Mouse (Mus musculus) inflammation-experienced regulatory T-cells, adult 16 weeks (primary cell): Measurements from ENCODE around the gene Nr1i3. TPM values are rescaled to one million over a fixed set of nuclear protein-coding genes. Genes with fewer than 3 reads are reported as not detected.

Source experiments
- polyA plus RNA-seq: library from polyadenylated mRNA; unstranded; fragments of 100-300 nt; shearing (Covaris generic); gene quantifications from one replicate; pipeline ENCODE4 v1.2.1, GENCODE M21; 2017

Gene Nr1i3
- polyA plus RNA-seq, result 0.15 TPM

DNA sequence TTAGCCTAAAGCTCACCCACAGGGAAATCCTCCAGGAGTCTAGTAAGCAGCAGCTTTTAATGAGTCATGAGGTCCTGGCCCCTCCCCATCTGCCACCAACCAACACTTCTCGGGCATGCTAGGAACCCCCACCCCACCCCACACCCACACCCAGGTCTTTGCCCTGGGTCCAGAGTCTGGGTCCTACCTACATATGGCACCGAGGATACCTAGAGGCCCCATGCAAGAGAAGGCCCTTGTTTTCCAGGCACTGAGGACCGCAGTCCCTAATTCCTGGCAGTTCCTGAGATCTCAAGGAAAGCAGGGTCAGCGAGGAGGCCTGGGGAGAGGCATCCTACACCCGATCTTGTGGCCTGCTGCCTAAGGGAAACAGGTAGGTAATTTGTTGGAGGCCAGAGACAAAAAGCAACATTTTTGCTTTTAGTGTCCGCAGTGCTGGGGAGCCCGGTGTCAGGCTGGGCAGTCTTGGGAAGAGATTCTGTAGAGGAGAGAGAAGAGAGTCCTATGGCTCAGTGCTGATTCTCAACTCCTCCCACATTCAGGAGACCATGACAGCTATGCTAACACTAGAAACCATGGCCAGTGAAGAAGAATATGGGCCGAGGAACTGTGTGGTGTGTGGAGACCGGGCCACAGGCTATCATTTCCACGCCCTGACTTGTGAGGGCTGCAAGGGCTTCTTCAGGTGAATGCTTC, at the start of gene Nr1i3:
Nr1i3 (plus strand) TSS at position 170 of the 696 bp plus-strand sequence.

DNA sequence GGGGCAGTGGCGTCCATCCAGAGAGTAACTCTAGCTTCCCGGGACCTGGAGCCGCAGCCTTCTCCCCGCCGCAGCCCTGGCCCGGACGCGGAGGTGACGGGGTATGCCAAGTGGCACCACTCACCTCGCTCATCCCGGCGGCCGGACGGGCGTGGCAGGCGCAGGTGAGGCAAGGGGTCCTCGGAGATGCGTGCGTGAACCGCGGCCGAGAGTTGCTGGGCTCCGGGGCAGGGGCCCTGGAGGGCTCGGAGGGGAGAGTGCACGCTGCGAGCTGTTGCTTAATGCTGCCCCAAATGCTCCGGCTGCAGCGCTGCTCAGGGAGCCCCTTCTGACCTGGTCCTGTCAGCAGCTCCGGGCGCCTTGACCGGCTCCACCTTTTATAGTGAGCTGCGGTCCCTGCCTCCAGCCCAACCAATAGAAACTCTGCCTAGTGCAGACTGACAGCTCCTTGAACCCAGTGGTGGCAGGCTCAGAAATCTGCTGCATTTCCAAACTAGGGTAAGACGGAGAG, 17.8 kb upstream of the Nr1i3 start, which contains the start of gene Pcp4l1:
Pcp4l1 (minus strand) TSS at position 382 of the 511 bp plus-strand sequence.

DNA sequence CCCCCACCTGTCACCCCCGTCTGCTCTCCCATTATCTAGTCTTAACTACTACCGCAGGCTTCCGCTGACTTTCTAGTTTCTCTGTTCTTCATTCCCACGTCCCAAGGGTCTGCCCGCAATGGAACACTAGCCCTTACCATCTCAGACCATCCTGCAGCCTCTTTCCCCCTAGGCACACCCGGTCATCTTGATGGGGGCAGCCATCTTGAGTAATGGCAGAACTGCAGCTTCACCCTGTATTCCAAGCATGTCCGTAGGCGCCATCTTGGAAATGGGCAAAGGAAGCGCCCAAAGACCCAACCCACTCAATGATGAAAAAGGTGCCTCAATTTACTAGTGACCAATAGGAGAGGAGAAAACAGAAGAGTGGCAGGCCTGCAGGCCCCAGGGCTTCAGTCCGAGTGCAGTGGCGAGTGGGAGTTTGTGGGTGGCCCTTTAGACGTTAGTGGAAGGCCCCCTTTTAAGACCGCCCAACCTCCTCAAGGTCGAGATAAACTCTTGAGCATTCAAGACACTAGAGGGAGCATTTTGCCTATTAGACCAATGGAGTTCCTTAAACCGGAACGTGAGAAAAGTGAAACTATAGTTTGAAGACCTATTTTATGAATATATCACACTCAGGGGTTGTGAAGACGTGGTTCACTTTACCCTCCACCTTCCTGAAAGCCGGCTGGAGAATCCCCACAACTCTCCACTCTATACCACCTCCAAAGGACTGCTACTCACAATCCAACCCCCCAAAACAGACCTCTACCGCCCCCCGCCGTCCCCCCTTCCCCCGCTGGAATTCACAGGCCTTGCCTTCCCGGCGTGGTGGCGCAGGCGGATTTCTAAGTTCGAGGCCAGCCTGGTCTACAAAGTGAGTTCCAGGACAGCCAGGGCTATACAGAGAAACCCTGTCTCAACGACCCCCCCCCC, 8.7 kb downstream of the Nr1i3 start, which contains the start of gene Tomm40l:
Tomm40l (minus strand) TSS at position 277 of the 918 bp plus-strand sequence.

DNA sequence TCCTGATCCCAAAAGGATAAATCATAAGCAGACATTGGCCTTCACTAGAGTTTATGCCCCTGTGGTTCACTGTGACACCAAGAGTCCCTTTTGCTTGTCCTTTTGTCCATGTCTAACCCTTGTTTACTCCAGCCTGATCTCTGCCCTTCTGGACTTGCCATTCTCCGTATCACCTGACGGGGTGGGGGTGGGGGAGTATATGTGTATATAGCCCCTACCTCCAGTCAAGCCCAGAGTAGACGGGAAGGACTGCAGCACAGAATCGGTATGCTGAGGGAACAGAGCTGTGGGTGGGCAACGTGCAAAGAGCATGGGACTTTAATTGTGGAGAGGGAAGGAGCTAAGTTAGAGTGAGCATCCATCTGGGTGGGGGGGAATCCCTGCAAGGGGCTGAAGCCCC, 11.1 kb downstream of the Nr1i3 start, which contains the start of gene Apoa2:
Apoa2 (plus strand) TSS at position 198 of the 400 bp plus-strand sequence.

DNA sequence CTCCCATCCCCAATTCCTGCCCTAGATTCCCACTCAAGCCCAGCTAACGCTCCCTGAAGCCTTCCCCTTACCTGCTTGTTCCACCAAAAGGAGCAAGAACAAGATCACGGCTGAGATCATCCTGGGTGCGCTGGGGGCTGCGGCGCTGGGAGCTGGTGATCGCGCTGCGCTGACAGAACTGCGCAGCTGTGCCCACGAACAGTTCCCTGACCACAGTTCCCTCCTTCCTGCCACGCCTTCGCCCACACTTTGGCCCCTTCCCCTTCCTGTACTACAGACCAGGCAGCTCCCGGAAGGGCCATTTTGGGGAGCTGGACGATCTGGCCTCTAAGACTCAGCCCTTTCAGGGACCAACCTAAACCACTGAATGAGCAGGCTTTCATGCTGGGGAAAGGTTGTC, 20.4 kb downstream of the Nr1i3 start, which contains the start of gene Fcer1g:
Fcer1g (minus strand) TSS at position 240 of the 400 bp plus-strand sequence.

DNA sequence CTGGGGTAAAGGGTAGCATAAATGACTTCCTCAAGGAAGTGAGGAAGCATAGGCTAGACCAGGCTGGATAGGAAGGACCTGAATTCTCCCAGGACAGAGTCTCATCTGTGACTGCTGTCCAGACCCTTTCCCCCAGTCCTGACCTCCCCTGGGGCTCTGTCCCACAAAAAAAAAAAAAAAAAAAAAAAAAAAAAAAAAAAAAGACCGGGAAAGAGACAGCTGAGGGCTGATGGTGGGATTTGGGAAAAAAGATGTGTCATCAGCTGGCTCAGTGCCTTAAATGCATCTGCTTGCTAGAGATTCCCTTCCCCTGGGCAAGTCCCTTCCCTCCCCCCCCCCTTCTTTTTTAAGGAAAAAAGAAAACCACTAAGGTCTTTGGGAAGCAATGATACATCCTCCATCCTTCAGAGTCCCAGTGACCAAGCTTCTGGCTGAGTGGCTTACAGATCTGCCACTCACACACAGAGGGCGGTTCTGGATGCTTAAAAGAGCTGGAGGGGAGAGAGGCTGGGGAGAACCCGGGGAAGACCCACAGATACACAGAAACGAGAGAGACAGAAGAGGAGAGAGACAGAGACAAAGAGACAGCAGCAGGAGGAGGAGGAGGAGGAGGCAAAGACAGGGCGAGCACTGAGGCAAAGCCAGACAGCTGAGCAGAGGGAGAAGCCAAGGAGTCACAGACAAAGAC, 36.3 kb downstream of the Nr1i3 start, which contains the start of gene Adamts4:
Adamts4 (plus strand) TSS at position 509 of the 688 bp plus-strand sequence.

DNA sequence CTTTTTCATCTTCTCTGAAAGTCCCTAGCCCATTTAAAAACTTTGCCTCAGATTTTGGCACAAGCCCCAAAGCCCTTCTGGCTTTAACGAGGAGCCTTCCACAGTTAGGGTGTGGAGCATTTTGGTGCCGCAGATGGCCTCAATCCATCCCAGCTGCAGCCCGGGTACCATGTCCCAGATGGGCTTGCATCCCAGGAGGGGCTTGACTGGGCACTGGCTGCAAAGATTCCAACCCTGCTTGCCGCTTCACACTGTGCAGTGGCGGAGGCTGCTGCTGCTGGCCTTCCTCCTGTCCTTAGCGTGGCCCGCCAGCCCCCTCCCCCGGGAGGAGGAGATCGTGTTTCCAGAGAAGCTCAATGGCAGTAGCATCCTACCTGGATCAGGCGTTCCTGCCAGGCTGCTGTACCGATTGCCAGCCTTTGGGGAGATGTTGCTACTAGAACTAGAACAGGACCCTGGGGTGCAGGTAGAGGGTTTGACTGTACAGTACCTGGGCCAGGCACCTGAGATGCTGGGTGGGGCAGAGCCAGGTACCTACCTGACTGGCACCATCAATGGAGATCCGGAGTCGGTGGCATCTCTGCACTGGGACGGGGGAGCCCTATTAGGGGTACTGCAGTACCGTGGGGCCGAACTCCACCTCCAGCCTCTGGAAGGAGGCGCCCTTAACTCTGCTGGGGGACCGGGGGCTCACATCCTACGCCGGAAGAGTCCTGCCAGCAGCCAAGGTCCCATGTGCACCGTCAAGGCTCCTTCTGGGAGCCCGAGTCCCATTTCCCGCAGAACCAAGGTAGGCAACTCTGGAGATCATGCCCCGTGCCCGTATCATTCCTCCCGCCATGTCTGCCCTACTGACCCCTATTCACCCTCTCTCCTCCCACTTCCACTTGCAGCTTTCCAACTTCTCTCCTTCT, 37.2 kb downstream of the Nr1i3 start, which contains the start of gene Ndufs2:
Ndufs2 (minus strand) TSS at position 709 of the 914 bp plus-strand sequence.

DNA sequence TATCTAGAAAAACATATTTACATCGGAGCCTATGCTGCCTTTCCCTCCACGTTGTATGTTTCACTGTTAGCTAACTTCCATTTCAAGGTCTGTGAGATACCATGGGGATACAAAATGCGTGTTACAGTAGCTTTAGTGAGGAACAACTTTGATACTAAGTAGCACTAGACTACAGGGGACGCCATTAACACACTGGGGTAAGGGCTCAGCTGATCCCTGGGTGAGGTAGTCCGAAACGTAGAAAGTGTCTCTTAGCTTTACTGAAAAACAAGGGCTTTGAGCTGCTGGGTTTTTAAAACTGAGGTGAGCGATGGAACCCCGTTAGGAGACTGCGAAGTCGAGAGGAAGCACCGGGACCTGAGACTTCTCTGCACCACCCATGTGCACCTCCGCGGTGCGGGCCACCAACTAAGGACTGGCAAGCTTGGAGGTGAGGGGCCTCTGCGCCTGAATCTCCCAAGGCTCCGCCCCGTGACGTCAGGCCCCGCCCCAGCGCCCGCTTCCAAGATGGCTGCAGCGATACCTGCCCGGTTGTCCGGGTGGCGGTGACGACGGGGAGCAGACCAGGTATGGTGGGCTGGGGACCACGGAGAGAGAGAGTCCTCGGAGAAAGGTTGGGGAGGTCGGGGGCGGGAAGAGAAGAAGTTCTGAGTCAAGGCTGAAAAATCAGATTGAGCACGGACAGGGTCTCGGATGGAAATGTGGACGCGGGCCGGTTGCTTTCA, 56.2 kb downstream of the Nr1i3 start, which contains the start of gene B4galt3:
B4galt3 (plus strand) TSS at position 481 of the 725 bp plus-strand sequence.

Other genes starting within 250 kb of the Nr1i3 start
- 1.5 TPM for gene Fcgr2b, start 237.4 kb upstream of the Nr1i3 start, polyA plus RNA-seq
- gene Fcgr4, start 195.1 kb upstream of the Nr1i3 start, polyA plus RNA-seq, result 0.85 TPM
- 2.1 TPM for gene Fcgr3, start 149.0 kb upstream of the Nr1i3 start, polyA plus RNA-seq
- gene Cfap126, start 100.1 kb upstream of the Nr1i3 start, polyA plus RNA-seq, result 2.4 TPM
- 161 TPM for gene Sdhc, start 63.4 kb upstream of the Nr1i3 start, polyA plus RNA-seq
- gene Mpz, start 63.3 kb upstream of the Nr1i3 start, polyA plus RNA-seq, result not detected
- gene Pcp4l1, start 17.7 kb upstream of the Nr1i3 start, polyA plus RNA-seq, result not detected
- 40.9 TPM for gene Tomm40l, start 8.5 kb downstream of the Nr1i3 start, polyA plus RNA-seq
- 0.79 TPM for gene Apoa2, start 11.1 kb downstream of the Nr1i3 start, polyA plus RNA-seq
- gene Fcer1g, start 20.4 kb downstream of the Nr1i3 start, polyA plus RNA-seq, result 15.8 TPM
- not detected for gene Adamts4, start 36.5 kb downstream of the Nr1i3 start, polyA plus RNA-seq
- gene Ndufs2, start 37.4 kb downstream of the Nr1i3 start, polyA plus RNA-seq, result 200 TPM
- gene B4galt3, start 56.4 kb downstream of the Nr1i3 start, polyA plus RNA-seq, result 50.4 TPM
- gene Ppox, start 67.2 kb downstream of the Nr1i3 start, polyA plus RNA-seq, result 92.4 TPM
- 69.0 TPM for gene Usp21, start 74.0 kb downstream of the Nr1i3 start, polyA plus RNA-seq
- 61.0 TPM for gene Ufc1, start 81.1 kb downstream of the Nr1i3 start, polyA plus RNA-seq
- 44.3 TPM for gene Dedd, start 115.2 kb downstream of the Nr1i3 start, polyA plus RNA-seq
- gene Nit1, start 131.7 kb downstream of the Nr1i3 start, polyA plus RNA-seq, result 57.0 TPM
- 115 TPM for gene Pfdn2, start 131.7 kb downstream of the Nr1i3 start, polyA plus RNA-seq
- gene Klhdc9, start 146.8 kb downstream of the Nr1i3 start, polyA plus RNA-seq, result not detected
- gene Nectin4, start 156.1 kb downstream of the Nr1i3 start, polyA plus RNA-seq, result not detected
- gene Arhgap30, start 175.0 kb downstream of the Nr1i3 start, polyA plus RNA-seq, result 270 TPM
- 108 TPM for gene Usf1, start 197.3 kb downstream of the Nr1i3 start, polyA plus RNA-seq
- gene Tstd1, start 204.9 kb downstream of the Nr1i3 start, polyA plus RNA-seq, result 3.8 TPM
- 0.52 TPM for gene F11r, start 223.6 kb downstream of the Nr1i3 start, polyA plus RNA-seq